ENCODE assay signal across 8 mouse cellular contexts in the genomic region with DNA sequence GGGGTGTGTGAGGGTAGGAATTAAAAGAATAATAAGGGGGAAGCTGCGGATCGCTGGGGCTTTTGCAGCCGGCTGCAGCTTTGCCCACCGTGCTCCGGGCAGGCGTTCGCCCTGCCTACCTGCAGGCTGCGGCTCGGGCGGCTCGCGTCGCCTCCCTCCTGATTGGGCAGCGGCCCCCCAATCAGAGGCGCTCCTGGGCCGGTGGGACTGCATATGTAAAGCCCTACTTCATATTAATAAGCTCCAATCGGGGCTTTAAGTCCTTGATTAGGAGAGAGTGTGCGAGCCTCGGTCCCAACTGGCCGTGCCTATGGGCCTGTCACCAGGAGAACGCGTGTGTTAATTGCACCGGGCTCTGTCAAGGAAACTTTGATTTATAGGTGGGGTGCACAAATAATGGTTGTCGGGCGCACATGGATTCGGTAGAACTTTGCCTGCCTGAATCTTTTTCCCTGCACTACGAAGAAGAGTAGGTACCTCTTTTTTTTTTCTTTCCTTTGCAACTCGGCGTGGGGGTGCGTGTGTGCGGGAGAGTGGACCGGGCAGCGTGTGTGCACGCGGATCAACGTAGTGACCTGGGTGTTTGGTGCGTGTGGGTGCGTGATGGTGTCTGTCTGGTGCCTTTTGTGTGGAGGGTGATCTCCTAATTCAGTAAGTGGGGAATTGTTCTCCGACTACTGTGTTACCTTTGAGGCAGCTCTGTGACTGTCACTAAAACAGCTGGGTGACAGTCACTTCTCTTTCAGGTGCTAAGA.
DNase-seq lines count a peak whose midpoint lies in the region; ATAC-seq and TF ChIP-seq lines count a peak whose summit lies in the region.

No protein-coding gene starts in this region.

- under 1% methylated on average over 39 of the region's 39 CpGs for WGBS in embryonic facial prominence, embryonic 13.5 days
- WGBS in limb, embryonic 11.5 days: under 1% methylated on average over 39 of the region's 39 CpGs
- under 1% methylated on average over 39 of the region's 39 CpGs for WGBS in midbrain, embryonic 10.5 days
- WGBS in thymus, adult 2 months: 4% methylated on average over 39 of the region's 39 CpGs

- peak overlapping the region; percentile 49; the same call in 1 of the 2 replicates for H3K9ac ChIP-seq in embryonic facial prominence, embryonic 13.5 days
- no peak overlapping the region for H3K9ac ChIP-seq in limb, embryonic 11.5 days (ENCODE audit: low read length)

- TF ChIP-seq POLR2A in thymus, adult 2 months (IDR thresholded peaks at IDR 0.05; ENCODE audit: control insufficient read depth, extremely low read depth, insufficient read depth, low read length, poor library complexity): no peak

- TF ChIP-seq CTCF in thymus, adult 2 months (IDR thresholded peaks at IDR 0.05; ENCODE audit: borderline replicate concordance, control insufficient read depth, extremely low read depth, insufficient read depth, low read length, poor library complexity): no peak

- ATAC-seq in embryonic facial prominence, embryonic 13.5 days (ENCODE audit: insufficient number of reproducible peaks, insufficient read depth, low FRiP score, low TSS enrichment, low read depth): peak; percentile 81
- peak; percentile 82 for ATAC-seq in limb, embryonic 11.5 days (ENCODE audit: insufficient number of reproducible peaks, low FRiP score, low TSS enrichment, low read depth)

- H3K4me2 ChIP-seq in embryonic facial prominence, embryonic 13.5 days: peak overlapping the region; percentile 81
- H3K4me2 ChIP-seq in limb, embryonic 11.5 days (ENCODE audit: low read depth, severe bottlenecking): peak overlapping the region; percentile 80

- no peaks in the 10 kb centered on the region for H3K36me3 ChIP-seq in embryonic facial prominence, embryonic 13.5 days
- no peaks in the 10 kb centered on the region for H3K36me3 ChIP-seq in limb, embryonic 11.5 days (ENCODE audit: control insufficient read depth, insufficient read depth, low read length)
- H3K36me3 ChIP-seq in midbrain, embryonic 10.5 days: no peaks in the 10 kb centered on the region
- H3K36me3 ChIP-seq in thymus, adult 2 months (ENCODE audit: control insufficient read depth, insufficient read depth, low read length): no peaks in the 10 kb centered on the region

- no peaks in the 10 kb centered on the region for H3K9me3 ChIP-seq in embryonic facial prominence, embryonic 13.5 days
- H3K9me3 ChIP-seq in limb, embryonic 11.5 days (ENCODE audit: control insufficient read depth, low read length): no peaks in the 10 kb centered on the region
- H3K9me3 ChIP-seq in midbrain, embryonic 10.5 days (replicated peaks): no peaks in the 10 kb centered on the region

- H3K27ac ChIP-seq in embryonic facial prominence, embryonic 13.5 days: no peak overlapping the region
- H3K27ac ChIP-seq in limb, embryonic 11.5 days (replicated peaks; ENCODE audit: low read depth, low read length): no peak overlapping the region
- no peak overlapping the region for H3K27ac ChIP-seq in midbrain, embryonic 10.5 days (replicated peaks)
- H3K27ac ChIP-seq in thymus, adult 2 months (ENCODE audit: control insufficient read depth, insufficient read depth, low read length): no peak overlapping the region

- DNase-seq in brain, adult 2 months (ENCODE audit: low read depth, low spot score): peak; percentile 83
- peak; percentile 36 for DNase-seq in heart, adult 8-10 months (ENCODE audit: low spot score)
- DNase-seq in kidney, adult 18-20 months: peak; percentile 71
- DNase-seq in limb, embryonic 11.5 days (ENCODE audit: low spot score): peak; percentile 85
- peak; percentile 77 for DNase-seq in midbrain, embryonic 10.5 days (ENCODE audit: low spot score)
- DNase-seq in right cerebral cortex, postnatal 4 days: peak; percentile 43
- DNase-seq in thymus, adult 2 months: no peak

- peak overlapping the region; percentile 47 for H3K4me3 ChIP-seq in embryonic facial prominence, embryonic 13.5 days
- peak overlapping the region; percentile 30 for H3K4me3 ChIP-seq in limb, embryonic 11.5 days (ENCODE audit: low read depth, low read length)
- peak overlapping the region; percentile 48 for H3K4me3 ChIP-seq in midbrain, embryonic 10.5 days
- H3K4me3 ChIP-seq in thymus, adult 2 months (ENCODE audit: control insufficient read depth, insufficient read depth, low read length): no peak overlapping the region

- H3K4me1 ChIP-seq in embryonic facial prominence, embryonic 13.5 days: no peaks in the 10 kb centered on the region
- no peaks in the 10 kb centered on the region for H3K4me1 ChIP-seq in limb, embryonic 11.5 days (ENCODE audit: control insufficient read depth, insufficient read depth, low read length)
- peaks cover 7% of the 10 kb centered on the region; the same call in 1 of the 2 replicates for H3K4me1 ChIP-seq in midbrain, embryonic 10.5 days
- no peaks in the 10 kb centered on the region for H3K4me1 ChIP-seq in thymus, adult 2 months (replicated peaks; ENCODE audit: control insufficient read depth, insufficient read depth, low read length)

- peaks cover 30% of the 10 kb centered on the region for H3K27me3 ChIP-seq in embryonic facial prominence, embryonic 13.5 days
- no peaks in the 10 kb centered on the region for H3K27me3 ChIP-seq in limb, embryonic 11.5 days (ENCODE audit: control insufficient read depth, insufficient read depth, low read length)
- peaks cover 37% of the 10 kb centered on the region for H3K27me3 ChIP-seq in midbrain, embryonic 10.5 days (ENCODE audit: low read depth, poor library complexity, severe bottlenecking)
- H3K27me3 ChIP-seq in thymus, adult 2 months (ENCODE audit: control insufficient read depth, insufficient read depth, low read length): peaks cover 3% of the 10 kb centered on the region; the same call in 1 of the 2 replicates
